Mouse (Mus musculus): ENCODE measurements around the gene Dbp. TPM values are rescaled to one million over a fixed set of nuclear protein-coding genes. Genes with fewer than 3 reads are reported as not detected.
A peak's percentile ranks its signal among the peaks of the same experiment; 100 is the strongest.

Dbp gene
- polyA plus RNA-seq, 1 experiment from 2014 or later: 6.4 TPM

DNA sequence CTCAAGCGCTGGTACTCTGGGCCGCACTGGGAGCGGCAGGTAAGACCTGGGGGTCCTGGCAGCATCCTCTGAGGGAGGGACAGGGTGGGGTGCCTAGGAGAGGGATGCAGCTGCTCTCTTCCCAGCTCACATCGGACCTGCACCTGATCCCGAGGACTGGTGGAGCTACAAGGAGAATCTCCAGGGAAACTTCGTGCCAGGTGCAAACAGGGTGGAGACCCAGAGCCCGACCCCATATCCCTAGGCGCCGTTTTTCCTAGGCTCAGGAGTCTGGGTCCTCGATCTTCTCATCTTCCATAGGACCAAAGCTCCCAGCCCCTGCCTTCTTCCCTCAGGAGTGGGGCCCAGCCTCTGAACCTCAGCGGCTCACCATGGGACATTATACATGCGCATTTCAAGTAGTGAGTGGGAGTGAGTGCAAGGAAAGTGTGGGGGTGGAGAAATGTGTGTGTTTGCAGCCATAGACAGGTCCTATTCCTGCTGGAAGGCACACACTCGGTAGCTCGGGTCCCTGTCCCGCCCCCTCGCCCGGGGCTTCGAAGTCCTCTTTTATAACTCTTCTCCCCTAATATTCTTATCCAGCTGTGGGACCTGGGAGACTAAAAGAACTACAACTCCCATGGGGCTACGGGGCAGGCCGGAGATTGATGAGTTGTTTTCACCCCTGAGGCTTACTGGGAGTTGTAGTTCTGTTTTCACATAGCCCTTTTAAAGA, 4.4 kb upstream of the Dbp start:
- H3K9ac ChIP-seq (replicated peaks; ENCODE audit: low read depth, low read length): peak overlapping the region; percentile 55; the same call in 1 of the 2 replicates
- H3K27me3 ChIP-seq (ENCODE audit: control insufficient read depth, insufficient read depth, low read length): 0 out of 2 replicates have a peak, but pooled peaks cover 4% of the 10 kb centered on the region
- peak overlapping the region; percentile 73 for H3K4me2 ChIP-seq (replicated peaks; ENCODE audit: low read depth, low read length)
- H3K27ac ChIP-seq (ENCODE audit: low read length): no peak overlapping the region
- no peaks in the 10 kb centered on the region for H3K9me3 ChIP-seq (ENCODE audit: control insufficient read depth, low read depth, low read length)
- 1% methylated on average over 20 of the region's 20 CpGs for WGBS
- H3K4me1 ChIP-seq (ENCODE audit: control insufficient read depth, insufficient read depth, low read length): peaks cover 27% of the 10 kb centered on the region
- H3K4me3 ChIP-seq (ENCODE audit: low read depth, low read length): peak overlapping the region; percentile 39
- no peak for ATAC-seq (ENCODE audit: insufficient number of reproducible peaks, insufficient read depth, low FRiP score, low read depth)
- no peaks in the 10 kb centered on the region for H3K36me3 ChIP-seq (ENCODE audit: control insufficient read depth, insufficient read depth, low read length)

DNA sequence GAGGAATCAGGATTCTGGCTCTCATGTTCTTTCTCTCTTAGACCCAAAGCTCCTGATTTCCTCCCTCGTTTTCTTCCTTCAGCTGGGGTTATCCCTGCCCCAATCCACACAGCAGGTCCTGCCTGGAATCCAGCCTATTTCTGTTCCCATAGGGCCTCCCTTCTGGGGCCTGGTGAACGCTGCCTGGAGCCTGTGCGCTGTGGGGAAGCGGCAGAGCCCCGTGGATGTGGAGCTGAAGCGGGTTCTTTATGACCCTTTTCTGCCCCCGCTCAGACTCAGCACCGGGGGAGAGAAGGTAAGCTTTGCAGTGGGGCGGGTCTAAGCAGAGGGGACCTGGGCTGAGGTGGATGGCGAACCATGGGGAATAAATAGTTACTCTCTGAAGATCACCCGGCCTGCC, 3.8 kb upstream of the Dbp start:
- Histone ChIP-seq H3K9me3 (ENCODE audit: control insufficient read depth, low read depth, low read length) (no peaks in the 10 kb centered on the region), H3K36me3 (ENCODE audit: control insufficient read depth, insufficient read depth, low read length) (no peaks in the 10 kb centered on the region), H3K4me1 (ENCODE audit: control insufficient read depth, insufficient read depth, low read length) (peaks cover 27% of the 10 kb centered on the region), H3K4me2 (replicated peaks; ENCODE audit: low read depth, low read length) (peak overlapping the region; percentile 73), H3K27ac (ENCODE audit: low read length) (peak overlapping the region; percentile 52; the same call in 1 of the 2 replicates), H3K27me3 (ENCODE audit: control insufficient read depth, insufficient read depth, low read length) (0 out of 2 replicates have a peak, but pooled peaks cover 4% of the 10 kb centered on the region), H3K9ac (replicated peaks; ENCODE audit: low read depth, low read length) (peak overlapping the region; percentile 18; the same call in 1 of the 2 replicates), H3K4me3 (ENCODE audit: low read depth, low read length) (peak overlapping the region; percentile 39; the same call in 1 of the 2 replicates)
- WGBS: 31% methylated on average over 11 of the region's 11 CpGs
- no peak for ATAC-seq (ENCODE audit: insufficient number of reproducible peaks, insufficient read depth, low FRiP score, low read depth)

DNA sequence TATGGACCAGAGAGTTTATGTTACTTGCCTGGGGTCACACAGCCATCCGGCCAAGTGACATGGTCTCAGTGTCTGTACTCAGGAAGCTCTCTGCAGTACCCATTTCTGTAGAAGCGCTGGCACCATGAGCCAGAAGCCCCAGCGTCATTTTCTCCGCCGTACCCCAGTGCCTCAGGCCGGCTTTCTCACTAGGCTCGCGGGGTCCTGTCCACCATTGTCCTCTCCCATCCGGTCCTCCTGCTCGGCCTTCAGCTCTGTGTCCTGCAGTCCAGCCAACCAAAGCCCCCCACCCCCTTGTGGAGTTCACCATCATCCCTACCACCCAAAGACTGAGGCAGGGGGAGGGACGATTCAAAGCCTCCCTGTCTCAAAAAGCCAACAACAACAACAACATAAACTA, 3.3 kb upstream of the Dbp start:
- Histone ChIP-seq H3K4me2 (replicated peaks; ENCODE audit: low read depth, low read length) (peak overlapping the region; percentile 73; the same call in 1 of the 2 replicates), H3K4me1 (ENCODE audit: control insufficient read depth, insufficient read depth, low read length) (peaks cover 27% of the 10 kb centered on the region), H3K9ac (replicated peaks; ENCODE audit: low read depth, low read length) (peak overlapping the region; percentile 18; the same call in 1 of the 2 replicates), H3K27ac (ENCODE audit: low read length) (no peak overlapping the region), H3K36me3 (ENCODE audit: control insufficient read depth, insufficient read depth, low read length) (no peaks in the 10 kb centered on the region), H3K4me3 (ENCODE audit: low read depth, low read length) (peak overlapping the region; percentile 39; the same call in 1 of the 2 replicates), H3K27me3 (ENCODE audit: control insufficient read depth, insufficient read depth, low read length) (0 out of 2 replicates have a peak, but pooled peaks cover 4% of the 10 kb centered on the region), H3K9me3 (ENCODE audit: control insufficient read depth, low read depth, low read length) (no peaks in the 10 kb centered on the region)
- no peak for ATAC-seq (ENCODE audit: insufficient number of reproducible peaks, insufficient read depth, low FRiP score, low read depth)
- WGBS: 87% methylated on average over 11 of the region's 11 CpGs

DNA sequence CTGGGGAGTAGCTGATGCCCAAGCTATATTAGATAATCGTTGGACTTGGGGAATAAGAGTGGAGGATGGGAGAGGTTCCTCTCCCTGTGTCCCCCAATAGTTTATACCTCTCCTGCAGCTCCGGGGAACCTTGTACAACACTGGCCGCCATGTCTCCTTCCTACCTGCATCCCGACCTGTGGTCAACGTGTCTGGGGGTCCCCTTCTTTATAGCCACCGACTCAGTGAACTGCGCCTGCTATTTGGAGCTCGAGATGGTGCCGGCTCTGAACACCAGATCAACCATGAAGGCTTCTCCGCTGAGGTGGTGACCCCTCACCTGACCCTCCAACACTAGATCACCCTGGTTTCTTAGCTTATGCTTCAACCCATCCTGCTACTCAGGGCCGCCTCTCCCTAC, 2.6 kb upstream of the Dbp start:
- WGBS: 92% methylated on average over 11 of the region's 11 CpGs
- H3K4me2 ChIP-seq (replicated peaks; ENCODE audit: low read depth, low read length): no peak overlapping the region
- H3K36me3 ChIP-seq (ENCODE audit: control insufficient read depth, insufficient read depth, low read length): no peaks in the 10 kb centered on the region
- ATAC-seq (ENCODE audit: insufficient number of reproducible peaks, insufficient read depth, low FRiP score, low read depth): no peak
- H3K4me3 ChIP-seq (ENCODE audit: low read depth, low read length): no peak overlapping the region
- H3K27me3 ChIP-seq (ENCODE audit: control insufficient read depth, insufficient read depth, low read length): 0 out of 2 replicates have a peak, but pooled peaks cover 4% of the 10 kb centered on the region
- no peak overlapping the region for H3K9ac ChIP-seq (replicated peaks; ENCODE audit: low read depth, low read length)
- no peak overlapping the region for H3K27ac ChIP-seq (ENCODE audit: low read length)
- H3K9me3 ChIP-seq (ENCODE audit: control insufficient read depth, low read depth, low read length): no peaks in the 10 kb centered on the region
- H3K4me1 ChIP-seq (ENCODE audit: control insufficient read depth, insufficient read depth, low read length): peaks cover 27% of the 10 kb centered on the region

DNA sequence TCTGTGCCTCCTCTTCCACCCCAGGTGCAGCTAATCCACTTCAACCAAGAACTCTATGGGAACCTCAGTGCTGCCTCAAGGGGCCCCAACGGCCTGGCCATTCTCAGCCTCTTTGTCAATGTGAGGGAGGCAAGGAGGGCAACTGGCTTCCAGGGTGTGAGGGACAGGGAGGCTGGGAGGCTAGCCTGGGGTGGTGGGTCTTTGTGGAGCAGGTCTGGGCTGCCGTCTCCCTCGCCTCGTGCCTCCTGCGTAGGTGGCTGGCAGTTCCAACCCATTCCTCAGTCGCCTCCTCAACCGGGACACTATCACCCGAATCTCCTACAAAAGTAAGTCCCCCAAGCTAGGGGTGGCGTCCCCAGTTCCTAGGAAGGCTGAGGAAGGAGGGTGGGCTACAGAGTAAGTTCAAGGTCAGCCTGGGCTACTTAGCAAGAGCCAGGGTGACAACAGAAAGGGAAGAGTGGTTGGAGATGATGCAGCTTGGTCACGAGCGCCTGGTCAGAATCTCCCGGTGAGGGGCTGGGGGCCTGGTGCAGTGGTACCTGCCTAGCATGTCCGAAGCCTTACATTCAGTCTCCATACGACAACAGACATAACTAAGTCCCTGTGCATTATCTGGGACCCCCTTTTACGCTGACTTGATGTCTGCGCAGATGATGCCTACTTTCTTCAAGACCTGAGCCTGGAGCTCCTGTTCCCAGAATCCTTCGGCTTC, 1.9 kb upstream of the Dbp start:
- 85% methylated on average over 17 of the region's 17 CpGs for WGBS
- no peak for ATAC-seq (ENCODE audit: insufficient number of reproducible peaks, insufficient read depth, low FRiP score, low read depth)
- Histone ChIP-seq H3K4me1 (ENCODE audit: control insufficient read depth, insufficient read depth, low read length) (peaks cover 29% of the 10 kb centered on the region), H3K36me3 (ENCODE audit: control insufficient read depth, insufficient read depth, low read length) (no peaks in the 10 kb centered on the region), H3K9me3 (ENCODE audit: control insufficient read depth, low read depth, low read length) (no peaks in the 10 kb centered on the region), H3K27ac (ENCODE audit: low read length) (peak overlapping the region; percentile 77; the same call in 1 of the 2 replicates), H3K4me3 (ENCODE audit: low read depth, low read length) (no peak overlapping the region), H3K9ac (replicated peaks; ENCODE audit: low read depth, low read length) (no peak overlapping the region), H3K27me3 (ENCODE audit: control insufficient read depth, insufficient read depth, low read length) (0 out of 2 replicates have a peak, but pooled peaks cover 4% of the 10 kb centered on the region), H3K4me2 (replicated peaks; ENCODE audit: low read depth, low read length) (no peak overlapping the region)

DNA sequence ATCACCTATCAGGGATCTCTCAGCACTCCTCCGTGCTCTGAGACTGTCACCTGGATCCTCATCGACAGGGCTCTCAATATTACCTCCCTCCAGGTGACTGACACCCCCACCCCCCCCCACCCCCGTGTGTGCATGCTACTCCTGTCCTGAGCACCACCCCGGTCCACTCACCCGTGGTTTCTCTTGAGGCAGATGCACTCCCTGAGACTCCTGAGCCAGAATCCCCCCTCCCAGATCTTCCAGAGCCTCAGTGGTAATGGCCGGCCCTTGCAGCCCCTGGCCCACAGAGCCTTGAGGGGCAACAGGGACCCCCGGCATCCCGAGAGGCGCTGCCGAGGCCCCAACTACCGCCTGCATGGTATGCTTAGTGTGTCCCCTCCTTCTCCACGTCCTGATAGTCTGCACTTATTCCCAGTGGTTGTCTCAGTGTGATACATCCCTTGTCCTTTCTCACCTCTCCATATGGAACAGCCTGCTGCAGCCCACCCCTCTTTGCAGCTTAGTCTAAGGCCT, 1.3 kb upstream of the Dbp start:
- Histone ChIP-seq H3K27me3 (ENCODE audit: control insufficient read depth, insufficient read depth, low read length) (0 out of 2 replicates have a peak, but pooled peaks cover under 1% of the 10 kb centered on the region), H3K4me3 (ENCODE audit: low read depth, low read length) (peak overlapping the region; percentile 74; the same call in 1 of the 2 replicates), H3K4me1 (ENCODE audit: control insufficient read depth, insufficient read depth, low read length) (peaks cover 35% of the 10 kb centered on the region), H3K36me3 (ENCODE audit: control insufficient read depth, insufficient read depth, low read length) (no peaks in the 10 kb centered on the region), H3K9me3 (ENCODE audit: control insufficient read depth, low read depth, low read length) (no peaks in the 10 kb centered on the region), H3K4me2 (replicated peaks; ENCODE audit: low read depth, low read length) (peak overlapping the region; percentile 80), H3K27ac (ENCODE audit: low read length) (peak overlapping the region; percentile 77), H3K9ac (replicated peaks; ENCODE audit: low read depth, low read length) (peak overlapping the region; percentile 26; the same call in 1 of the 2 replicates)
- 31% methylated on average over 12 of the region's 12 CpGs for WGBS
- no peak for ATAC-seq (ENCODE audit: insufficient number of reproducible peaks, insufficient read depth, low FRiP score, low read depth)

DNA sequence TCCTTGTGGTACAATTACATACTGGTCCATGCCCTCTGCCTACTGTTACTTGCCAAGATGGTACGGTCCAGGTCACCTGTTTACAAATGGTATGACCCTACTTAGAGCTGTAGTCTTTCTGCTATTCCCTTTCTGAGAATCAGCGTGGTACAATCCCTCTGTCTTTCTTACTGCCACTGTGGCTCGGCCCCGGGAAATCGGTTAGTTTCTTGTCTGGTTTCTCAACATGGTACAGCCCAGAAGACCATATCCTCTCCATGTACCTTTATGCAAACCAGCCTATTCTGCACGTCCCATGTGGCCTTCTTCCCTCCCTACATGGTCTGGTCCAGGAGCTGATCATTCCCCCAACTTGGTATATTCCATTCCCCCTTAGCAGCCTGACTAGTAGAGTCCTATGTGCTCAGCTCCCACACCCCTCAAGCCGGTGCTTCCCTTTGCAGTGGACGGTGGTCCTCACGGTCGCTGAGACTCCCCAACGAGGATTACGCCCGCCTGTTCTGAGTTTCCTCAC, 785 bp upstream of the Dbp start:
- Histone ChIP-seq H3K36me3 (ENCODE audit: control insufficient read depth, insufficient read depth, low read length) (no peaks in the 10 kb centered on the region), H3K9me3 (ENCODE audit: control insufficient read depth, low read depth, low read length) (no peaks in the 10 kb centered on the region), H3K4me2 (replicated peaks; ENCODE audit: low read depth, low read length) (peak overlapping the region; percentile 80), H3K4me1 (ENCODE audit: control insufficient read depth, insufficient read depth, low read length) (peaks cover 39% of the 10 kb centered on the region), H3K27ac (ENCODE audit: low read length) (peak overlapping the region; percentile 77), H3K27me3 (ENCODE audit: control insufficient read depth, insufficient read depth, low read length) (no peaks in the 10 kb centered on the region), H3K9ac (replicated peaks; ENCODE audit: low read depth, low read length) (peak overlapping the region; percentile 26; the same call in 1 of the 2 replicates), H3K4me3 (ENCODE audit: low read depth, low read length) (peak overlapping the region; percentile 74)
- 1% methylated on average over 13 of the region's 13 CpGs for WGBS
- ATAC-seq (ENCODE audit: insufficient number of reproducible peaks, insufficient read depth, low FRiP score, low read depth): peak; percentile 38

DNA sequence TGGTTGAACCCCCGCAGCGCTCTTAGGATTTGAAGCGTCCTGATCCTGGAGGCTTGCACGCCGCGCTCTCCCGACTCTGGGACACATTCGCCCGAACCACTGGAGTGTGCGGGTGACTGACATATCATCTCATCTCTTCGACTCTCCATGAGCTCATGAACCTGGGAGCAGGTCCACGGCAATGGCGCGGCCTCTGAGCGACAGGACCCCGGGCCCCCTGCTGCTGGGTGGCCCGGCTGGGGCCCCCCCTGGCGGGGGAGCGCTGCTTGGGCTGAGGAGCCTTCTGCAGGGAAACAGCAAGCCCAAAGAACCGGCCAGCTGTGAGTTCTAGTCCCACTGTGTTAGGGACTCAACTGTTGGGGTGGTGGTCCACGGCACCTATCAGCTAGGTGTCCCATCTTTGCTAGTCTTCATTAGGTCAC, 566 bp downstream of the Dbp start:
- Histone ChIP-seq H3K27ac (ENCODE audit: low read length) (peak overlapping the region; percentile 91), H3K4me1 (ENCODE audit: control insufficient read depth, insufficient read depth, low read length) (peaks cover 30% of the 10 kb centered on the region), H3K36me3 (ENCODE audit: control insufficient read depth, insufficient read depth, low read length) (peaks cover 10% of the 10 kb centered on the region; the same call in 1 of the 2 replicates), H3K9me3 (ENCODE audit: control insufficient read depth, low read depth, low read length) (no peaks in the 10 kb centered on the region), H3K4me3 (ENCODE audit: low read depth, low read length) (peak overlapping the region; percentile 74), H3K9ac (replicated peaks; ENCODE audit: low read depth, low read length) (peak overlapping the region; percentile 73), H3K27me3 (ENCODE audit: control insufficient read depth, insufficient read depth, low read length) (no peaks in the 10 kb centered on the region), H3K4me2 (replicated peaks; ENCODE audit: low read depth, low read length) (peak overlapping the region; percentile 96)
- peak; percentile 0; the same call in 1 of the 2 replicates for ATAC-seq (ENCODE audit: insufficient number of reproducible peaks, insufficient read depth, low FRiP score, low read depth)
- under 1% methylated on average over 21 of the region's 21 CpGs for WGBS
